Mouse (Mus musculus) CH12.LX (cell line): ENCODE data around the gene Uck1. TPM values are rescaled to one million over a fixed set of nuclear protein-coding genes. Genes with fewer than 3 reads are reported as not detected.

ENCODE experiments used
- DNase-seq: peaks from one replicate; pipeline ENCODE4 v3.0.0-alpha.2; 2013; ENCODE audit errors: extremely low read depth
- H3K27ac ChIP-seq: 2 replicates; pipeline ENCODE4 v1.5.1; 2012; ENCODE audit warnings: low read depth, mild to moderate bottlenecking, control low read depth, moderate library complexity; ENCODE audit not compliant: insufficient read depth
- H3K27me3 ChIP-seq: replicated peaks from 2 replicates; pipeline ENCODE3; 2012; ENCODE audit warnings: inconsistent platforms
- H3K36me3 ChIP-seq, 2 experiments: replicated peaks in 1 of 2; 2 replicates each; pipeline versions ENCODE3 to v1.6.1; 2012; ENCODE audit warnings: inconsistent platforms in 1 of 2, low read length in 1 of 2, mild to moderate bottlenecking in 1 of 2, mixed read lengths in 1 of 2, moderate library complexity in 1 of 2; ENCODE audit not compliant: control insufficient read depth in 1 of 2, insufficient read depth in 1 of 2
- H3K4me1 ChIP-seq, 2 experiments: 2 replicates each; pipeline ENCODE4 v1.6.1; 2012; ENCODE audit warnings: inconsistent platforms in 1 of 2, moderate library complexity in 1 of 2; ENCODE audit not compliant: insufficient read depth in 2 of 2, control insufficient read depth in 1 of 2
- H3K4me2 ChIP-seq: 2 replicates; pipeline ENCODE4 v1.6.1; 2012; ENCODE audit warnings: low read depth, mild to moderate bottlenecking, control low read depth; ENCODE audit not compliant: poor library complexity, insufficient read depth, severe bottlenecking
- H3K4me3 ChIP-seq, 3 experiments: fragments of 150-350 bp in 1 of 3; sonication (generic) in 1 of 3; replicated peaks in 1 of 3; 2 replicates each; pipeline versions ENCODE3 to v1.5.1; 2011 to 2012; ENCODE audit warnings: low read depth in 2 of 3, low read length in 2 of 3, mild to moderate bottlenecking in 2 of 3, moderate library complexity in 2 of 3, control low read depth in 1 of 3, improper control_type of control experiment in 1 of 3, inconsistent platforms in 1 of 3, mixed read lengths in 1 of 3; ENCODE audit not compliant: poor library complexity in 1 of 3
- H3K79me2 ChIP-seq: replicated peaks from 2 replicates; pipeline ENCODE4 v1.6.1; 2012; ENCODE audit warnings: mild to moderate bottlenecking, moderate library complexity; ENCODE audit not compliant: control insufficient read depth, poor library complexity, insufficient read depth, severe bottlenecking; ENCODE audit errors: extremely low read depth
- H3K9ac ChIP-seq: 2 replicates; pipeline ENCODE4 v1.6.1; 2012; ENCODE audit warnings: low read depth, mild to moderate bottlenecking, control low read depth, moderate library complexity; ENCODE audit not compliant: insufficient read depth
- H3K9me3 ChIP-seq: replicated peaks from 2 replicates; pipeline ENCODE3; 2012; ENCODE audit warnings: low read length, inconsistent platforms, mixed read lengths
- BHLHE40 ChIP-seq: IDR thresholded peaks from 2 replicates; pipeline ENCODE4 v1.6.1; 2011; ENCODE audit warnings: mild to moderate bottlenecking, low read depth, low read length, improper control_type of control experiment
- CHD2 ChIP-seq: IDR thresholded peaks from 2 replicates; pipeline ENCODE4 v1.6.1; 2011; ENCODE audit warnings: low read length, improper control_type of control experiment
- CTCF ChIP-seq, 2 experiments: IDR thresholded peaks in 1 of 2; conservative IDR thresholded peaks in 1 of 2; 2 replicates each; pipeline ENCODE4 v1.5.1; 2011 to 2012; ENCODE audit warnings: low read depth in 2 of 2, low read length in 2 of 2, improper control_type of control experiment in 1 of 2, inconsistent platforms in 1 of 2, mild to moderate bottlenecking in 1 of 2, moderate library complexity in 1 of 2
- GABPA ChIP-seq: IDR thresholded peaks from 2 replicates; pipeline ENCODE4 v1.6.1; 2012; ENCODE audit warnings: low read depth, low read length, improper control_type of control experiment, inconsistent platforms; ENCODE audit not compliant: insufficient replicate concordance
- HCFC1 ChIP-seq: IDR thresholded peaks from 2 replicates; pipeline ENCODE4 v1.6.1; 2012; ENCODE audit warnings: low read depth, mild to moderate bottlenecking, inconsistent platforms, low read length, improper control_type of control experiment
- IRF4 ChIP-seq: IDR thresholded peaks from 2 replicates; pipeline ENCODE4 v1.6.1; 2014; ENCODE audit warnings: low read depth, mild to moderate bottlenecking, inconsistent platforms, low read length, improper control_type of control experiment
- MAX ChIP-seq: IDR thresholded peaks from 2 replicates; pipeline ENCODE4 v1.6.1; 2011; ENCODE audit warnings: low read length, improper control_type of control experiment
- MEF2A ChIP-seq: IDR thresholded peaks from 2 replicates; pipeline ENCODE4 v1.6.1; 2014; ENCODE audit warnings: low read depth, mild to moderate bottlenecking, inconsistent platforms, low read length, improper control_type of control experiment, borderline replicate concordance
- MXI1 ChIP-seq: IDR thresholded peaks from 2 replicates; pipeline ENCODE4 v1.6.1; 2011; ENCODE audit warnings: mild to moderate bottlenecking, low read depth, low read length, improper control_type of control experiment
- MYC ChIP-seq: IDR thresholded peaks from 2 replicates; pipeline ENCODE4 v1.6.1; 2011; ENCODE audit warnings: low read depth, mild to moderate bottlenecking, improper control_type of control experiment, low read length
- NELFE ChIP-seq: IDR thresholded peaks from 2 replicates; pipeline ENCODE4 v1.6.1; 2011; ENCODE audit warnings: low read depth, low read length, improper control_type of control experiment
- PAX5 ChIP-seq: IDR thresholded peaks from 2 replicates; pipeline ENCODE4 v1.6.1; 2012; ENCODE audit warnings: low read length, inconsistent platforms, mixed read lengths
- POLR2A ChIP-seq: IDR thresholded peaks from 2 replicates; pipeline ENCODE4 v1.6.1; 2011; ENCODE audit warnings: low read depth, mild to moderate bottlenecking, improper control_type of control experiment, low read length
- SMC3 ChIP-seq: IDR thresholded peaks from 2 replicates; pipeline ENCODE4 v1.6.1; 2011; ENCODE audit warnings: low read depth, low read length, improper control_type of control experiment
- TCF12 ChIP-seq: IDR thresholded peaks from 2 replicates; pipeline ENCODE4 v1.6.1; 2014; ENCODE audit warnings: low read depth, mild to moderate bottlenecking, inconsistent platforms, low read length, improper control_type of control experiment
- USF1 ChIP-seq: IDR thresholded peaks from 2 replicates; pipeline ENCODE4 v1.6.1; 2014; ENCODE audit warnings: low read depth, mild to moderate bottlenecking, inconsistent platforms, low read length, improper control_type of control experiment
- USF2 ChIP-seq: conservative IDR thresholded peaks from 2 replicates; pipeline ENCODE4 v1.6.1; 2011; ENCODE audit warnings: low read depth, low read length, improper control_type of control experiment
- dilution Hi-C: fragments of 300-500 bp; cut with MboI; formaldehyde crosslinking; loops from 2 replicates; pipeline ENCODE4 v1.14.3; 2020; ENCODE audit warnings: low sequenced_read_pairs; ENCODE audit not compliant: extremely low pct_unique_long_range_greater_than_20kb, extremely low pct_ligation_motif_present
- in situ Hi-C: fragments of 300-500 bp; cut with MboI; formaldehyde crosslinking; loops from 3 replicates; pipeline ENCODE4 v1.14.3; 2019; ENCODE audit warnings: low sequenced_read_pairs, low pct_ligation_motif_present, low pct_unique_long_range_greater_than_20kb, mixed read lengths
- polyA plus RNA-seq: library from polyadenylated mRNA; unstranded; fragments of >175 nt; gene quantifications from 2 replicates; pipeline ENCODE4 v1.2.1, GENCODE M21; 2012; ENCODE audit warnings: low read depth; ENCODE audit not compliant: insufficient read length
- total RNA-seq, 2 experiments: library from RNA; depleted of rRNA; stranded (reverse); fragments of 300-350 nt in 1 of 2; fragments of >200 nt in 1 of 2; gene quantifications; 2 replicates each; pipeline ENCODE4 v1.2.3; 2012 to 2014

Gene Uck1
- total and polyA plus RNA-seq, 3 experiments = 33.7 to 45.0 (median 35.7) TPM

- H3K9me3 ChIP-seq = no peaks in the 10 kb centered on the region
- H3K4me2 ChIP-seq = no peak overlapping the region
- in situ Hi-C loops (no loop called here), dilution Hi-C loops (no loop called here)
- no peak for TF ChIP-seq POLR2A
- TF ChIP-seq CTCF (conservative IDR thresholded peaks at IDR 0.05 in 1 of 2, IDR thresholded peaks at IDR 0.05 in 1 of 2; ENCODE audit: low read depth in 2 of 2, low read length in 2 of 2) = no peak
- TF ChIP-seq SMC3 = no peak
- TF ChIP-seq MXI1 = no peak
- no peak for TF ChIP-seq CHD2
- no peak for TF ChIP-seq MAX
- no peaks in the 10 kb centered on the region for H3K27me3 ChIP-seq
- H3K79me2 ChIP-seq = no peaks in the 10 kb centered on the region
- no peak overlapping the region for H3K27ac ChIP-seq
- no peak overlapping the region for H3K4me3 ChIP-seq
- H3K4me1 ChIP-seq = peaks cover 0 to 1% of the 10 kb centered on the region in 2 experiments; a peak in 2 of 4 replicates
- DNase-seq = no peak
- no peak overlapping the region for H3K9ac ChIP-seq
- H3K36me3 ChIP-seq = peaks cover 34 to 85% of the 10 kb centered on the region in 2 experiments
These were observed 17.0 kb downstream of the Uck1 start for GRCm38 (mm10) chr2:32242986-32243385.

- in situ Hi-C loops = no loop called here
- H3K36me3 ChIP-seq = peaks cover 22 to 63% of the 10 kb centered on the region in 2 experiments
- H3K4me3 ChIP-seq = no peak overlapping the region
- H3K4me2 ChIP-seq = no peak overlapping the region
- DNase-seq = no peak
- H3K27ac ChIP-seq = no peak overlapping the region
- no peaks in the 10 kb centered on the region for H3K9me3 ChIP-seq
- H3K27me3 ChIP-seq = no peaks in the 10 kb centered on the region
- H3K9ac ChIP-seq = no peak overlapping the region
- TF ChIP-seq MEF2A = no peak
- TF ChIP-seq TCF12 = no peak
- no peak for TF ChIP-seq IRF4
- no peak for TF ChIP-seq USF2
- TF ChIP-seq CHD2 = no peak
- no peak for TF ChIP-seq USF1
- TF ChIP-seq POLR2A = no peak
- TF ChIP-seq NELFE = no peak
- TF ChIP-seq HCFC1 = no peak
- no peak for TF ChIP-seq PAX5
- no peak for TF ChIP-seq GABPA
- no peak for TF ChIP-seq MYC
- TF ChIP-seq BHLHE40 = no peak
- dilution Hi-C loops = no loop called here
- peaks cover 0 to 8% of the 10 kb centered on the region in 2 experiments; a peak in 2 of 4 replicates for H3K4me1 ChIP-seq
- no peaks in the 10 kb centered on the region for H3K79me2 ChIP-seq
These were observed 19.4 kb downstream of the Uck1 start for GRCm38 (mm10) chr2:32240591-32240990.
